Mouse (Mus musculus): ENCODE measurements around the gene D1Pas1. TPM values are rescaled to one million over a fixed set of nuclear protein-coding genes. Genes with fewer than 3 reads are reported as not detected.

Gene D1Pas1
- polyA plus RNA-seq, 1 experiment from 2014 or later, result 0.11 TPM

Other genes with a start within 250 kb of the D1Pas1 start
- 69.4 and 75.6 TPM in 2 replicates for gene Rrp15, start 218.1 kb upstream of the D1Pas1 start, polyA plus RNA-seq (2015; fragmentation: Nextera tagmentation; extraction: Ambion mirVana)
- gene Spata17, start 248.0 kb downstream of the D1Pas1 start, polyA plus RNA-seq (2015; fragmentation: Nextera tagmentation; extraction: Ambion mirVana), result 0.52 and 0.74 TPM in 2 replicates
- gene Gpatch2, start 248.1 kb downstream of the D1Pas1 start, polyA plus RNA-seq (2015; fragmentation: Nextera tagmentation; extraction: Ambion mirVana), result 21.9 and 24.3 TPM in 2 replicates